Mouse (Mus musculus) heart, postnatal 14 days (tissue): ENCODE measurements around the gene Neurl3. TPM values are rescaled to one million over a fixed set of nuclear protein-coding genes. Genes with fewer than 3 reads are reported as not detected.
A peak's percentile ranks its signal among the peaks of the same experiment; 100 is the strongest.

Experiments used
- DNase-seq, 2 experiments: peaks; one replicate each; pipeline ENCODE4 v3.0.0; 2021 to 2022
- intact Hi-C: fragments of 180-260 bp; cut with DNase I; formaldehyde crosslinking; loops from one replicate; pipeline ENCODE4 v1.15.1; 2025
- total RNA-seq, 2 experiments: library from RNA; stranded (reverse); gene quantifications; 2 replicates each; pipeline ENCODE4 v1.2.3; 2021

Gene Neurl3
- total RNA-seq, 2 experiments from 2014 or later: 2.6 to 2.9 TPM

DNA sequence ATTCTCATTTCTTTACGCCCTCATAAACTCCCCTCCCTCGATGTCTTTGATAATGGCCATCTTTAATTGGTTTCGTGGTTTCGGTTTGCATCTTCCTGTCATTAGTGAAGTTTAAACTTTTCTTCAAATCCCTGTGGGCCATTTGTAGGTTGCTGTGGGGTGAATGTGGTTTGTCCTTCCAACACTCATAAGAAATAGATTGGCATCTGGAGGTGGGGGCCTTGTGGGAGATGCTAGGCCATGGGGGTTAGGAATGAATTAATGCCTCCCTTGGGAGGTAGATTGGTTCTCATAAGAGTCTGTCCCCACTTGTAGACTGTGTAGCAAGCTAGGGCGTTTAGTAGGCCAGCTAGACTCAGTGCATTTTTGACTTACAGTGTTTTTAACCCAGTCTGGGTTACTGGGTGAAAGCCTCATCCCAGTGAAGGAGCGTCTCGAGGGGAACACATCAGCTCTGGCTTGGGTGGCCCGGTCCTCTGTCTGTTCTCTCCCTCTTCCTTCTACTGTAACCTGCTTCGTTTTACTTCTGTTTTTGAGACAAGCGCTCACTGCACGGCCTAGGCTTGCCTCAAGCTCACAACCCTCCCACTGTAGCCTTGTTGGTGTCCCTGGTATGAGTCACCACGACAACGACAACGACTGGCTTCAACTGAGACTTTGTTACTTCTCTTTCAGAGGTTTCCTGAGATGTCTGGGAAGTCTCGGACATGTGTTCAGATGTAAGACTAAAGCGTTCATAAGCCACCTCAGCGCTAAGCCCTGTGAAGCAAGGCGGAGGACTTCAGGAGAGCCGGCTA is 12.6 kb downstream of the Neurl3 start:
- intact Hi-C loops: loop anchor here (10.0 kb wide), 1 partner anchor 197 kb away; the partner anchor contains the start of gene Hs6st1
- peak in 1 of 2 experiments; percentile 14 for DNase-seq

DNA sequence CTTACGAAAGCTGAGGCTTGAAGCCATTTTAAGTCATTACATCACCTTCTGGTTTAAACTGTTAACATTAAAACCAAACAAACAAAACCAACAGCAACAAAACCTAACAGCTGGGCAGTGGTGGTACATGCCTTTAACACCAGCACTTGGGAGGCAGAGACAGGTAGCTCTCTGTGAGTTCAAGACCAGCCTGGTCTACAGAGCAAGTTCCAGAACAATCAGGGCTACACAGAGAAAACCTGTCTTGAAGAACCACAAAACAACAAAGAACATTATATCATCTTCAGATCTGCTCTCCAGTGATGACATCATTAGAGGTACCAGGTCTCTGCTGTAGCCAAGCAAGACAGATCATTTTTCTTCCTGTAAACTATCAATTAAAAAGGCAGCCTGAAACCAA is 14.1 kb downstream of the Neurl3 start:
- intact Hi-C loops: loop anchor here (10.0 kb wide), 1 partner anchor 196 kb away; the partner anchor contains the start of gene Hs6st1
- no peak for DNase-seq

DNA sequence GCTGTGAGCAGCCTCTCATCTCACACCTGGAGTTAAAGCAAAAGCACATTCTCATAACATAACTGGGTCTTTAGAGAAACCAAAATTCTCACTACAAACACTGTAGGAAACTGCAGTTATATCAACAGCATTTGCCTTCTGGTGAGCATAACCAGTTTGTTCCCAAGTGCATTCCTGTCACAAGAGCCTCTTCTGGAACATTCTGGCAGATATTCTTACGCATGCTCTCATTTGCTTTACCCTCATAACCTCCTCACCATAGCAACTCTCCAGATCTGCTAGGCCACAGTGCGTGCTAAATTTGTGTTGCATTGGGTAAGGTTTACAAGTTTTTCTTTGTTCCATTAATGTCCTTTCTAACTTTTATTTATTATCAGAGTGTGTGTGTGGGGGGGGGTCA is 15.2 kb downstream of the Neurl3 start:
- intact Hi-C loops: no loop called here

DNA sequence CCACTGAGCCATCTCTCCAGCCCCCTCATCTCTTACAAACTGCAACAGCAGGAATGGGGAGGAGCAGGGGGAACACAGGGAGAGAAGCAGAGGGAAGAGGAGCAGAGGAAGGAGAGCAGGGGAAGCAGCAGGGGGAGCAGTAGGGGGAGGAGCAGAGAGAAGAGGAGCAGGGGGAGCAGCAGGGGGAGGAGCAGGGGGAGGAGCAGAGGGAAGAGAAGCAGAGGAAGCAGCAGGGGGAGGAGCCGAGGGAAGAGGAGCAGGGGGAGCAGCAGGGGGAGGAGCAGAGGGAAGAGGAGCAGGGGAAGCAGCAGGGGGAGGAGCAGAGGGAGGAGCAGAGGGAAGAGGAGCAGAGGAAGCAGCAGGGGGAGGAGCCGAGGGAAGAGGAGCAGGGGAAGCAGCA is 15.8 kb downstream of the Neurl3 start:
- intact Hi-C loops: no loop called here
- no peak for DNase-seq

More for the DNA sequence above, 15.2 kb downstream of the Neurl3 start:
- no peak for DNase-seq

DNA sequence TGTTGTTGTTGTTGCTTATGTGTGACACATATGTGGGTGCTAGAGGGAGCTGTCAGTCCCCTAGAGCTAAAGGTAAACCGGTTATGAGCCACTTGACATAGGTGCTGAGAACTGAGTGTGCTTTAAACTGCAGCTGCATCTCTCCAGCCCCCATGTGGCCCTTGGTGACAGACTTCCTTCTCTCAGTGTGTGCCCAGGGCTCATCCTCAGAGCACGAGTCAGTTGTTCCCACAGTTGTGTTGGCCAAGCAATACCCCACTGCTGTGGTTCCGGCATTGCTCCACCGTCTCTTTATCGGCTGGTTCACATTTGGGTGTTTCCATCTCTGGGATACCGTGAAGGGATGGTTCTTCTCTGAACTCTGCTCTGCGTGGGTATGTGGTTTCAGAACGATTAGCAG is 17.2 kb downstream of the Neurl3 start:
- intact Hi-C loops: no loop called here
- DNase-seq: no peak

DNA sequence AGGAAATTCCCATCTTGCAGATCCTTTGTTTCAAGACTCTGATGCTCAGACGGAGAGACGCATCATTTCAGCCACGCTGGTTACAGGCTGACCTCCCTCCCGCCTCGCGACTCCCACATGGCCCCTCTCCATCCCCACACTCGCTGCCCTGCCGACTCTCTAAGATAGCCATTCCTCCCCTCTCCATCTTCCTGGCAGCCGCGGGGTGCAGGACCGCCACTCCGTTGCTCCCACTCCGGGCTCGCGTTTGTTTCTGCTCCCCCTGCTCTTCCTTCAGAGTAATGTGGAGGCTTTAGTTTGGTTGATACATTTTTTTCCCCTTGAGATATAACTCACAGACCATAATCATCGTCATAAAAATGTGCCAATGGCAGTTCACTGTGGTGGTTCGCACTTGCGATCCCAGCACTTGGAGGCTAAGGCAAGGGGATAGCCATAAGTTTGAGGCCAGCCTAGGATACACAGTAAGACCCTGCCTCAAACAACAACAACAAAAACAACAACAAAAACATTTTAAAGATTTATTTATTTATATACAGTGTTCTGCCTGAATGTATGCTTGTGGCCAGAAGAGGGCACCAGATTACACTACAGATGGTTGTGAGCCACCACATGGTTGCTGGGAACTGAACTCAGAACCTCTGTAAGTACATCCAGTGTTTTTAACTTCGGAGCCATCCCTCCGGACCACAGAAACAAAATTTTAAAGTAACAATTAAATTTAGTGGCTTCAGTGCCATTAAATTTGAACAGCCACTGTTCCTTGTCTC is 18.4 kb downstream of the Neurl3 start:
- intact Hi-C loops: loop anchor here (1.0 kb wide), 2 partner anchors 17 to 21 kb away; no protein-coding TSS in a partner anchor
- DNase-seq: no peak

DNA sequence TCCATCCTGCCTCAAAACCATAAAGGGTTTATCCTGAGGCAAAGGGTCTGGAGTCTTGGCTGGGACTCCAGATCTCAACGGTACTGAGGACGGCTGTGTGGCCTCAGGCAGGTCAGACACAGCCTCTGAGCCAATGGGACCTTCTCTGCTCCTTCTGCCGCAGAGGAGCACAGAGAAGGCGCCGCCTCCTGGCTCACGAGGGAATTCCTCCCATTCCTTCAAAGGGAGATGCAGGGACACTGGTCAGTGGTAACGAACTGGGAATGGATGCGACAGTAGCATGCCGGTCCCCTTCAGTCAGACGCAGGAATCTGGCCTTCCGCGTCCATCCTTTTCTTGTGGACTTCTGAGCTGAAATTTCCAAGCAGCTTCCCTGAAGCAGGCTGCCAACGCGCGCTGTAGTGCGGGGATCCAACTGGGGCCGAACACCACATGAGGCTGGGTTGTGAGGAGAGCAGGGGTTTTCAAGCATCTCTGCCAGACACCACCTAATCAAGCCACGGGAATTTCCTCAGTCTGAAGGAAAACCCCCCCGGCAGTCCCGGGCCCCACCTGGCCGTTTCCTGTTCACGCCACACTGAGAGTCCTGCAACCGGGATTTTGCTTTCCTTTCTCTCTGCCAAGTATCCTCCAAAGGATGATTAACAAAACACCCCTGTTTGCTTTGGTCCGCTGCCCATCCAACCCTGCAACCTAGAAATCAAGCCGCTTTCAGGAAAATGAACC is 19.7 kb downstream of the Neurl3 start:
- peak; percentile 48 to 61 for DNase-seq
- intact Hi-C loops: loop anchor here (1.0 to 5.0 kb wide), 4 partner anchors 19 to 107 kb away; no protein-coding TSS in a partner anchor

DNA sequence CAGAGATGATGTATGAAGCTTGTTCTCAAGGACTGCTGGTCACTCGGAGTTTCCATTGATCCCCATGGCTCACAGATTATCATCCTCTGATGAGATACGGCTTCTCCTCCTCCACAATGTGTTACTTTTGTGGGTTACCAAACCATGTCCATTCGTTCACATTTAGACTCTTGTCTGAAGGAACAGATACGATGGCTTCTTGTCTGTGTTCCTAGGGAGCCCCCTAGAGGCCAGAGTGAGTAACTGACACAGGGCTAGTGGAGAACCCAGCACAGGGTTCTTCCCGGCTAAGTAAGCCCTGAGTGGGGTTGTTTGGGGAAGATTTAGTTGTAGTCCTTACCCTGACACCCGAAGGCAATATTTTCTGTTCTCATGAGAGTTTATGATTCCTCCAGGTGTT is 21.7 kb downstream of the Neurl3 start:
- intact Hi-C loops: loop anchor here (5.0 kb wide), 2 partner anchors 90 to 105 kb away; no protein-coding TSS in a partner anchor
- peak; percentile 71 to 83 for DNase-seq

DNA sequence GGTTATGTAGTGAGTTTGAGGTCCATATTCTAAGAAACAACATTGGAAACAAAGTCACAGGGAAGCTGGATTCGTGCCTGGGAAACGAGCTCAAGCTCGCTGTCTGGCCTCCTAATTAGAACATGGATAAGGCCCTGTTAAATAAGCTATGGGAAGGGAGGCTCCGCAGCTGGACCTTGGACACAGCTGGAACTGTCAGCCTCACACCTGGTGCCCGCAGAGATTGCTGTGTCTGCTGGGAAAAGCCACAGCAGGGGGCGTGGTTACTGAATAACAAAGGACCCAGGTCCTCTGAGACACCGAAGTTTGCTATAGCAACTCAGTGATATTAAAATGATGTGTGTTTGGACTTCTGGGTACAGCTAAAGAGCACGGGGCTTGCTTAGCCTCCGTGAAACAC is 23.1 kb downstream of the Neurl3 start:
- intact Hi-C loops: loop anchor here (5.0 kb wide), 2 partner anchors 89 to 104 kb away; no protein-coding TSS in a partner anchor
- DNase-seq: no peak

DNA sequence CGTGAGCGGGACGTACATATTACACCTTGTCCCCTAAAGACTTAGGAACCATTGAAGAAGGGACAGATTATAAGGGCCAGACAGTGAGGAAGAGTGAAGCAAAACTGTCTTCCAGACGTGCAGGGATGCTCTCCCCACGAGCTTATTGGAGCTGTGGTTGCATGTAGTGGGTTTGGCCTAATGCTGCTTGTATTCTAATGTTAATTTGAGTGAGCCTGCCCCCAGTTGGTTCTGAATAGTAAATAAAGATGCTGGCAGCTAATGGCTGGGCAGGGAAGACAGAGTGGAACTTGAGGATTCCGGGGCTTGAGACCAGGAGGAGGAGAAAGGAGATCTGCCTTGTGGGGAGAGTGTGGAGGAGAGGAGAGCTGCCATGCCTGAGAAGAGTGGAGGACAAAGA is 27.8 kb downstream of the Neurl3 start:
- intact Hi-C loops: no loop called here
- DNase-seq: no peak

DNA sequence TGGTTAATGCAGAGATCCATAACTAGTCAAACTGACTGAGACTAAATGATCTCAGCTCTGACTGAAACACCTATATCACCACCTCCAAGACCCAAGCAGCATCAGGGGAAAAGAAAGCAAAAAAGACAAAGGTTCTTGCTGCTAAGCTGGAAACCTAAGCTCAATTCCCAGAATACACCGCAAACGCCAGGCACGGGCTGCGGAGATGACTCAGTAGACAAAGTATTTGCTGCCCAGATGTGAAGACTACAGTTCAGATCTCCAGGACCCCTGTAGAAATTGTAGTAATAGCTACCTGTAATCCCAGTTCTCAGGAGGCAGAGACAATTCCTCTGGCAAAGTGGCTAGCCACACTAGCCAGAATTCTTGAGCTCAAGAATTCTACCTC is 29.7 kb downstream of the Neurl3 start:
- intact Hi-C loops: no loop called here
- DNase-seq: no peak

DNA sequence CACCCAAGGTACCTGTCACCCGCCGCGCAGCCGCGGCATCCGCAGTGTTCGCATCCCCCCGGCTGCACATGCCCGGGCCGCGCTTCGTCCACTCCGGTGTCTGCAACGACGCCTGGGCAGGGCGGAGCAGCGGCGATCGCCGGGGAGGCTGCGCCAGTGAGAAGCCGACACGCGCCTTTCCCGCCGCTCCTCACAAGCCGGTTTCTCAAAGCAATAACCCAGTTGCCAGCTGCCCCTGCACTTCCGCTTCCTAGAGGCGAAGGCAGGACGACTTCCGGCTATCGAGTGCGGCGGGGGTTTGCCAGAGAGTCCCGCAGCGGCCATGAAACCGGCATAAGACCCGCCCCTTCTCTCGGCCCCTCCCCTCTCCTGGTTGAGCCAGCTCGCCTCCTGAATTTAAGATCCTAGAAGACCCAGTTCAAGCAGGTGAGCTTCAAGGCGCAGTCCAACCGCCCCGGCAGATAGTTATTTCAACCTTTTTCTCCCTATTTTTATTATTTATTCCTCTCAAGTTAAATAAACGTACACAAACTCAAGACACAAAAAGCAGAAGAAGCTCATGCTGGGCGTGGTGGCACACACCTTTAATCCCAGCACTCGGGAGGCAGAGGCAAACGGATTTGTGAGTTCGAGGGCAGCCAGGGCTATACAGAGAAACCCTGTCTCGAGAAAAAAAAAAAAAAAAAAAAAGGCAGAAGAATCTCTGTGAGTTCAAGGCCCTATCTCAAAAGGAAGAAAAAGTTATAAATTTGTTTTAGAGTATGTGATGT is 30.2 kb downstream of the Neurl3 start, which contains the start of gene Uggt1:
Gene Uggt1 (minus strand): TSS at position 663 of the 770 bp plus-strand sequence.
- DNase-seq: peak; percentile 90 to 94
- intact Hi-C loops: no loop called here

DNA sequence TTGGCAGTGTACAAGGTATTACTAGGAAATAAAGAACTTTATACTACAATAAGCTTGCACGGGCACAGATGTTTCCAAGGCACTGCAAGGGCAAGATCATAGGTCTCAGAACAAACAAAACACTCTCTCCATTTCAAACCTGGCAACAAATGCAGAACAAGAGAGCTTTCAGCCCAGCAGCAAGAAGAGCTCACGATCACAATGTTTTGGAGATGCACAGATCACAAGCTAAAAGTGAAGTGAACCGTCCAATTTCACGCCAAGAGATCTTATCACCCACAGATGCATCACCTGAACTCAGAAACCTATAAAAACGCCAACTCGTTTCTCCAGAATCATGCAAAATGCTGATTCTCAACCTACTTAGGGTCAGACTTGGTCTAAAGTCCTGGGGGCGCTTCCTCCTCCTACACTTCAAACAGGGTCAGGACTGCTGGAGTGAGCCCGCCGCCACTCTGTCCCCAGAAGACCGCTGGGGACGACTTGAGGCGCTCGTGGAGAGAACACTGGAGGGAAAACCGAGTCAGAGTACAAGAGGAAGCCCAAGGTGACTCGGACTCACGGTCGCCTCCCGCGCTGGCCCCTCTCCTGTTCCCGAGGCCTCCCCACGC is 30.9 kb downstream of the Neurl3 start:
- intact Hi-C loops: no loop called here
- no peak for DNase-seq

DNA sequence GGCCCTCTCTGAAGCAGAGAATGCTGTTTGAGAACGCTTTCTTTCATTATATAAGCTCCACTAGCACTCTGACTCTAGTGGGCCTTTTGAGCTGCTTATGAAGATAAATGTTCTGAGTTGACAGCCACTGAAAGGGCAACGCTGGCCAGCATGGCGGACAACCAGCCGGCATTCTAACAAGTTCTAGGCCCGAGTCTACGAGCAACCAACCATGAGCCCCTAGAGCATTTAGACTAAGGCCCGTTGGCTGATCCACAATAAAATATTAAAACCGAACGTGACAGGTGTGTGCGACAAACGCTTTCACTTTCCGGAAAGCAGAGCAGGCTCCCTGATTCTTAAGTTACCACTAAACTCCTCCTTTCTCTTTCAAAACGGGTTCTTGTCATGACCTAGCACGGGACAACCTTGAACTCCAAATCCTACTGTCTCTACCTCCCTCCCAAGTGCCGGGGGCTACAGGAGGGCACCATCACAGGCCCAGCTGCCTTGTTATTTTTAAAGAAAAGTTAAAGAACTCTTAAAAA is 32.5 kb downstream of the Neurl3 start:
- no peak for DNase-seq
- intact Hi-C loops: no loop called here

DNA sequence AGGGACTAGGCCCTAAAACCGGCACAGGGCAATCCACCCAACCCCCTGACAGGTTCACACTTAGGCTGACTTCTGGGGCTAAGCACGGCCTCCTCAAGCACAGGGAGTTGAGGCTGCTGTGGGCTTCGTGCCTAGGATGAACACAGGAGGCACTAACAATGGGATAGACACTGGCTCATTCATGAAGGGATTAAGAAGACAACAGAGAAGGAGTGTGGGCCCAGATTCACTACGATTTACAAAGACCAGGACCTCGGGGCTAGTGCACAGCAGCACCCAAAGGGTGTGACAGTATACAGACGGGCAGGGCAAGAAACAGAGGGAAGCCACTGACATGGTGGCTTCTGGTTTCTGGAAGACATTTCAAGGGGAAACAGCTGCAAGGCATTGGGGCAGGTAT is 34.3 kb downstream of the Neurl3 start:
- no peak for DNase-seq
- intact Hi-C loops: no loop called here

DNA sequence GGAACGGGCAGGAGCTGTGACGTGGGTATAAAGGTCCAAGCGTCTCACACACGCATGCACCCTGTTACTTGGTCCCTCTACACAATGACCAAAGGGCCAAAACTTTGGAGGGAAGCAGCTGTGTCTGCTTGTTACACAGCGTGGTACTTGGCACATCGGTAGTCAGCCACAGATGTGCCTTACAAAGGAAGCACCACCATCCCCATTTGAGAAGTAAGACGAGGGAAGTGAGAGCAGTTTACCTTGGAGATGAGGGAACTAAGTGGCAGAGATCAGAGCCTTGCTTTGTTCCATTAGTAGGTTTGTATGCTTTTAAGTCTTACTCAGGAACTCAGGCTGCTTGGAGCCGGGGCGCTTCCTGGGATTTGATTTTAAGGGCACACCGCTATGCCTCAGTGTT is 35.1 kb downstream of the Neurl3 start:
- DNase-seq: no peak
- intact Hi-C loops: no loop called here

DNA sequence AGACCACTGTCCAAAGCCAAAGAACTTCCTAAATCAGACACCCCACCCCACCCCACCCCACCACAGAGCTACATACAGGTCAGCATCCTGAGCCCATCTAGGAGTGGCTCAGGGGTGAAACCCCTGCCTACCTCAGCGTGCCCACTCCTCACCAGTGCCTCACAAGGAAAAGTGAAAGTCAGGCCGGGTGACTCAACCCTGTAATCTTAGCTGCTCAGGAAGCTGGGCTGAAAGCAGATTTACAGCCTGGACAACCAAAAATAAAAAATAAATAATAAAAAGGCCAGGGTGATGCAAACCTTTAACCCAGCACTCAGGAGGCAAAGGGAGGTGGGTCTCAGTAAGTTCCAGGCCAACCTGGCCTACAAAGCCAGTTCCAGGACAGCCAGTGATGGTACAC is 38.6 kb downstream of the Neurl3 start:
- intact Hi-C loops: no loop called here
- DNase-seq: no peak

DNA sequence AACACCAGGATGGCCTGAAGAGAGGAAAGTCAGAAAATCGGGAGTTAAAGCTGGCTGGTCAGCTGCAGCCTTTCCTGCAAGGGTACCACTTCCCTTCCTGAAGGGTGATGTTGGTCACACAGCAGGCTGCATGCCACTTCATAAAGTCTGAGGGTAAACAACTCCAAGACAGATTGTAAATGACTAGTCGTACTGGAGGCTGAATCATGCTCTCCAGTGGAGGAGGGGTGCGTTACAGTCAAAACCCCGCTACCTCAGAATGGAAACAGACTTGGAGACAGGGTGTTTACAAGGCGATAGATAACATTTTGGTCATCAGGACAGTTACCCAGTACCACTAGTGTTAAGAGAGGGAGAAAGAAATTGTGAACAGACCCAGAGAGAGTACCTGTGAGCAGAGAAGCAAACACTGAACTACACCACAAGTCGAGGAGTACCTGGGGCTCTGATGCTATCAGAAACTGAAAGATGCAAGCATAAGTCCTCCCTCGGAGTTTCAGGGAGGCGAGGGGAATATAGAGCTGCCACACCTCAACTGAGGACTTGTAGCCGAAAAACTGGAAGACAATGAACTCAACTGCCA is 39.3 kb downstream of the Neurl3 start:
- DNase-seq: no peak
- intact Hi-C loops: no loop called here

DNA sequence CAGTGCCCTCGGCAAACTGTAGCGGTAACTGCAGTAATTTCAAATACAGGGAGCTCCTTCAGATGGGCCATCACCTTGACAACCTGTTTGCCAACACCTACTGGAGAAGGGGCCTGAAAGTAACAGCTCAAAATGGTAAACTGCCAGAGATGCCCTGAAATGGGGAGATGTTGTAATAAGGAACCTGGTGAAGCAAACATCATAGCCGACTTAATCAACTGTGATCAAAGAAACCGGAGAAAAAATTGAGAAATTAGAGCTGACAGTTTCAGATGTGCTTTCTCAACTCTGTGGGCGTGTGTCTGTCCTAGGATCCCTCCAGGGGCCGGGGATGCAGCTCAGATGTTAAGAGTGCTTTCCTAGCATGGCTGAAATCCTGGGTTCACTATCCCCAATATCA is 41.3 kb downstream of the Neurl3 start:
- intact Hi-C loops: no loop called here
- DNase-seq: no peak
